Mouse (Mus musculus): ENCODE results near the gene Serpinb1a. TPM values are rescaled to one million over a fixed set of nuclear protein-coding genes. Genes with fewer than 3 reads are reported as not detected.

The Serpinb1a gene
- total and polyA plus RNA-seq, 3 experiments = 8.7 TPM; not detected in 2

DNA sequence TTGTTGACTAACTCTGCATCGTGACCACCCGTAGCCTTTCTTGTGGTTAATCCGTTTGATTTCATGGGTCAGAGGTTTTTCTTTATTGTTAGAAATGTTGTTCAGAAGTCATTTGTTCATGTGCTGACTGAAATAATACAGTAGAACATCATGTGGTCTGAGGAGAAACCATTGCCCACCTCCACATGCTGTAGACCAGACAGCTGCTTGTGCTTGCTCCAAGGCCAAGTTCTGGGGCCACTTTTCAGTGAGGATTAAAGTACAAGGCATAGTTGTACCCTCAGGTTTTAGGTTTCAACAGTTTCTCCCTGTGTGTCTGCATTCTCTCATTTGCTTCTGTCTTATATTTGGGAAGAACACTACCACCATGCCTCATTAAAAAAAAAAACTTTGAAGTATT lies 43.4 kb downstream of the Serpinb1a start:
- DNase-seq (ENCODE audit: low spot score) = no peak
- peaks cover 80% of the 10 kb centered on the region for H3K36me3 ChIP-seq (replicated peaks)
- peaks cover 17% of the 10 kb centered on the region for H3K4me1 ChIP-seq (ENCODE audit: insufficient read depth, low read depth, low read length)
- H3K27me3 ChIP-seq (ENCODE audit: insufficient read depth, low read length) = no peaks in the 10 kb centered on the region
- no peak overlapping the region for H3K4me3 ChIP-seq (ENCODE audit: low read depth, low read length)
- no peak for TF ChIP-seq TAL1 (conservative IDR thresholded peaks at IDR 0.05; ENCODE audit: low read depth, low read length)
- no peak for TF ChIP-seq CTCF (IDR thresholded peaks at IDR 0.05; ENCODE audit: low read depth, low read length)
- TF ChIP-seq GATA1 (IDR thresholded peaks at IDR 0.05; ENCODE audit: borderline replicate concordance, low read length) = no peak
- no peak for TF ChIP-seq GATA2 (IDR thresholded peaks at IDR 0.05; ENCODE audit: borderline replicate concordance, low read depth, low read length)
- TF ChIP-seq POLR2AphosphoS5 (IDR thresholded peaks at IDR 0.05; ENCODE audit: insufficient replicate concordance, low read depth, low read length) = no peak
- no peaks in the 10 kb centered on the region for H3K9me3 ChIP-seq (replicated peaks)
- ATAC-seq (ENCODE audit: extremely low read depth, insufficient number of reproducible peaks, low FRiP score, poor library complexity, severe bottlenecking) = no peak

GRCm38 (mm10) chr13:32806820-32807219 lies 44.2 kb downstream of the Serpinb1a start:
- DNase-seq (ENCODE audit: low spot score) (no peak), ATAC-seq (ENCODE audit: extremely low read depth, insufficient number of reproducible peaks, low FRiP score, poor library complexity, severe bottlenecking) (no peak)
- Histone ChIP-seq H3K9me3 (replicated peaks) (no peaks in the 10 kb centered on the region), H3K36me3 (replicated peaks) (peaks cover 73% of the 10 kb centered on the region), H3K4me1 (ENCODE audit: insufficient read depth, low read depth, low read length) (peaks cover 25% of the 10 kb centered on the region), H3K4me3 (ENCODE audit: low read depth, low read length) (no peak overlapping the region), H3K27me3 (ENCODE audit: insufficient read depth, low read length) (no peaks in the 10 kb centered on the region)
- TF ChIP-seq POLR2AphosphoS5 (IDR thresholded peaks at IDR 0.05; ENCODE audit: insufficient replicate concordance, low read depth, low read length) (no peak), GATA1 (IDR thresholded peaks at IDR 0.05; ENCODE audit: borderline replicate concordance, low read length) (no peak)

- ATAC-seq (ENCODE audit: extremely low read depth, insufficient number of reproducible peaks, low FRiP score, poor library complexity, severe bottlenecking) (no peak), DNase-seq (ENCODE audit: low spot score) (no peak)
- peaks cover 30% of the 10 kb centered on the region for H3K4me1 ChIP-seq (ENCODE audit: insufficient read depth, low read depth, low read length)
- H3K36me3 ChIP-seq (replicated peaks) = peaks cover 47% of the 10 kb centered on the region
- no peaks in the 10 kb centered on the region for H3K27me3 ChIP-seq (ENCODE audit: insufficient read depth, low read length)
- TF ChIP-seq CTCF (IDR thresholded peaks at IDR 0.05; ENCODE audit: low read depth, low read length) (no peak), TAL1 (conservative IDR thresholded peaks at IDR 0.05; ENCODE audit: low read depth, low read length) (no peak), GATA1 (IDR thresholded peaks at IDR 0.05; ENCODE audit: borderline replicate concordance, low read length) (no peak)
- H3K9me3 ChIP-seq (replicated peaks) = no peaks in the 10 kb centered on the region
- peak overlapping the region; percentile 27; the same call in 1 of the 2 replicates for H3K4me3 ChIP-seq (ENCODE audit: low read depth, low read length)
Observed at GRCm38 (mm10) chr13:32803701-32804345, 47.2 kb downstream of the Serpinb1a start.

DNA sequence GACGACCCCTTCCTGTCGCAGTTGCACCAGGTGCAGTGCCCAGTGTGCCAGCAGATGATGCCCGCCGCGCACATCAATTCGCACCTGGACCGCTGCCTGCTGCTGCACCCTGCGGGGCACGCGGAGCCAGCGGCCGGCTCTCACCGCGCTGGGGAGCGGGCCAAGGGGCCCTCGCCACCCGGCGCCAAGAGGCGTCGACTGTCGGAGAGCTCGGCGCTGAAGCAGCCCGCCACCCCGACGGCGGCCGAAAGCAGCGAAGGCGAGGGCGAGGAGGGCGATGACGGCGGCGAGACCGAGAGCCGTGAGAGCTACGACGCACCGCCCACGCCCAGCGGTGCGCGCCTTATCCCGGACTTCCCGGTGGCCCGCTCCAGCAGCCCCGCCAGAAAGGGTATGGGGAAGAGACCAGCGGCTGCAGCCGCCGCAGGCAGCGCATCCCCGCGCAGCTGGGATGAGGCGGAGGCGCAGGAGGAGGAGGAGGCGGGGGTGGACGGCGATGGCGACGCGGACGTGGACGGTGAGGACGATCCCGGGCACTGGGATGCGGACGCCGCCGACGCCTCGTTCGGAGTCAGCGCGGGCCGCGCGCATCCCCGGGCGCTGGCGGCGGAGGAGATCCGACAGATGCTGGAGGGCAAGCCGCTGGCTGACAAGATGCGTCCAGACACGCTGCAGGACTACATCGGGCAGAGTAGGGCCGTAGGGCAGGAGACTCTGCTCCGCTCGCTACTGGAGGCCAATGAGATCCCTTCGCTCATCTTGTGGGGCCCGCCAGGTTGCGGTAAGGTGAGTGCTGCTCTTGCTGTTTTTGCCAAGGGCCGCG lies 48.5 kb downstream of the Serpinb1a start, which contains the start of gene D930007J09Rik:
D930007J09Rik (minus strand) TSS at position 591 of the 823 bp plus-strand sequence.
- TF ChIP-seq TAL1 (conservative IDR thresholded peaks at IDR 0.05; ENCODE audit: low read depth, low read length) = no peak
- no peak for TF ChIP-seq GATA1 (IDR thresholded peaks at IDR 0.05; ENCODE audit: borderline replicate concordance, low read length)
- no peak for TF ChIP-seq POLR2AphosphoS5 (IDR thresholded peaks at IDR 0.05; ENCODE audit: insufficient replicate concordance, low read depth, low read length)
- no peak for TF ChIP-seq GATA2 (IDR thresholded peaks at IDR 0.05; ENCODE audit: borderline replicate concordance, low read depth, low read length)
- no peak for TF ChIP-seq CTCF (IDR thresholded peaks at IDR 0.05; ENCODE audit: low read depth, low read length)
- Histone ChIP-seq H3K4me3 (ENCODE audit: low read depth, low read length) (peak within 1 kb of the TSS; percentile 99), H3K9me3 (replicated peaks) (no peaks in the 10 kb centered on the region), H3K4me1 (ENCODE audit: insufficient read depth, low read depth, low read length) (peaks cover 30% of the 10 kb centered on the region), H3K36me3 (replicated peaks) (peaks cover 36% of the 10 kb centered on the region), H3K27me3 (ENCODE audit: insufficient read depth, low read length) (no peaks in the 10 kb centered on the region; the same call in 1 of the 2 replicates)
- DNase-seq (ENCODE audit: low spot score) (peak; percentile 21), ATAC-seq (ENCODE audit: extremely low read depth, insufficient number of reproducible peaks, low FRiP score, poor library complexity, severe bottlenecking) (no peak)

- TF ChIP-seq GATA1 (IDR thresholded peaks at IDR 0.05; ENCODE audit: borderline replicate concordance, low read length) = no peak
- no peak for TF ChIP-seq POLR2AphosphoS5 (IDR thresholded peaks at IDR 0.05; ENCODE audit: insufficient replicate concordance, low read depth, low read length)
- TF ChIP-seq GATA2 (IDR thresholded peaks at IDR 0.05; ENCODE audit: borderline replicate concordance, low read depth, low read length) = no peak
- no peak for TF ChIP-seq CTCF (IDR thresholded peaks at IDR 0.05; ENCODE audit: low read depth, low read length)
- TF ChIP-seq TAL1 (conservative IDR thresholded peaks at IDR 0.05; ENCODE audit: low read depth, low read length) = no peak
- peak; percentile 94 for ATAC-seq (ENCODE audit: extremely low read depth, insufficient number of reproducible peaks, low FRiP score, poor library complexity, severe bottlenecking)
Observed at GRCm38 (mm10) chr13:32801693-32802221, 49.2 kb downstream of the Serpinb1a start, which contains the start of gene Wrnip1. Gene Wrnip1 (plus strand): TSS chr13:32802038.

DNA sequence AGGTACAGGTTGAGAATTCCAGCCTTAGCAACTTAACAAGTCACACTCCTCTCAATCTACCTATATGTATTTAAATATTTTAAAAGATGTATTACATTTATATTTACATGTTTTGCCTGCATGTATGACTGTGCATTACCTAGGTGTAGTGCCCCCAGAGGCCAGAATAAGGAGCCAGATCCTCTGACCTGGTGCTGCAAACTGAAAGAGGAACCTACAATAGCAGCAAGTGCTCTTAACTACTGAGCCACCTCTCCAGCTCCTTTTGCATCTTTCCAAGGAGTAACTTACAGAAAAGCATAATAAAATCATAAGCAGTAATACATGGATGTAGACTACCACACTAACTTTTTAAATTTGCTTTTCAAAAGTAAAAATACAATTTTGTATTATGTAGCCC lies 50.1 kb downstream of the Serpinb1a start:
- Histone ChIP-seq H3K9me3 (replicated peaks) (no peaks in the 10 kb centered on the region), H3K27me3 (ENCODE audit: insufficient read depth, low read length) (peaks cover 4% of the 10 kb centered on the region; the same call in 1 of the 2 replicates), H3K4me3 (ENCODE audit: low read depth, low read length) (peak overlapping the region; percentile 99; the same call in 1 of the 2 replicates), H3K4me1 (ENCODE audit: insufficient read depth, low read depth, low read length) (peaks cover 27% of the 10 kb centered on the region), H3K36me3 (replicated peaks) (peaks cover 22% of the 10 kb centered on the region)
- DNase-seq (ENCODE audit: low spot score) = peak; percentile 17
- TF ChIP-seq GATA2 (IDR thresholded peaks at IDR 0.05; ENCODE audit: borderline replicate concordance, low read depth, low read length) = no peak
- TF ChIP-seq GATA1 (IDR thresholded peaks at IDR 0.05; ENCODE audit: borderline replicate concordance, low read length) = no peak
- TF ChIP-seq POLR2AphosphoS5 (IDR thresholded peaks at IDR 0.05; ENCODE audit: insufficient replicate concordance, low read depth, low read length) = no peak
- no peak for TF ChIP-seq TAL1 (conservative IDR thresholded peaks at IDR 0.05; ENCODE audit: low read depth, low read length)
- TF ChIP-seq CTCF (IDR thresholded peaks at IDR 0.05; ENCODE audit: low read depth, low read length) = no peak
- ATAC-seq (ENCODE audit: extremely low read depth, insufficient number of reproducible peaks, low FRiP score, poor library complexity, severe bottlenecking) = no peak

More at GRCm38 (mm10) chr13:32801693-32802221, 49.2 kb downstream of the Serpinb1a start, which contains the start of gene Wrnip1:
- H3K4me1 ChIP-seq (ENCODE audit: insufficient read depth, low read depth, low read length) = peaks cover 27% of the 10 kb centered on the region
- DNase-seq (ENCODE audit: low spot score) = peak; percentile 89
- H3K9me3 ChIP-seq (replicated peaks) = no peaks in the 10 kb centered on the region
- H3K36me3 ChIP-seq (replicated peaks) = peaks cover 30% of the 10 kb centered on the region
- H3K27me3 ChIP-seq (ENCODE audit: insufficient read depth, low read length) = peaks cover 1% of the 10 kb centered on the region; the same call in 1 of the 2 replicates
- peak within 1 kb of the TSS; percentile 99 for H3K4me3 ChIP-seq (ENCODE audit: low read depth, low read length)
